Mouse (Mus musculus): ENCODE measurements around the gene Shank2.

Gene Shank2

GRCm38 (mm10) chr7:144001628-144002027, at the start of gene Shank2:
Gene Shank2, plus strand, starts transcription at chr7:144001928.
- DNase-seq (ENCODE audit: extremely low read depth, low read depth) = no peak

GRCm38 (mm10) chr7:143952130-143952529, 49.6 kb upstream of the Shank2 start:
- DNase-seq (ENCODE audit: extremely low read depth, low read depth) = no peak

- no peak for DNase-seq (ENCODE audit: extremely low read depth, low read depth)
Measured at GRCm38 (mm10) chr7:143956575-143957295, 45.0 kb upstream of the Shank2 start.

- DNase-seq (ENCODE audit: extremely low read depth, low read depth) = no peak
Measured at GRCm38 (mm10) chr7:143958030-143958565, 43.6 kb upstream of the Shank2 start.

- DNase-seq (ENCODE audit: extremely low read depth, low read depth) = no peak
Measured at GRCm38 (mm10) chr7:143963813-143964212, 37.9 kb upstream of the Shank2 start.

- DNase-seq (ENCODE audit: extremely low read depth, low read depth) = no peak
Measured at GRCm38 (mm10) chr7:143966621-143967020, 35.1 kb upstream of the Shank2 start.

GRCm38 (mm10) chr7:143977491-143977830, 24.3 kb upstream of the Shank2 start:
- no peak for DNase-seq (ENCODE audit: extremely low read depth, low read depth)

- DNase-seq (ENCODE audit: extremely low read depth, low read depth) = no peak
Measured at GRCm38 (mm10) chr7:143977831-143978682, 23.7 kb upstream of the Shank2 start.

- no peak for DNase-seq (ENCODE audit: extremely low read depth, low read depth)
Measured at GRCm38 (mm10) chr7:143978741-143979371, 22.9 kb upstream of the Shank2 start.

- DNase-seq (ENCODE audit: extremely low read depth, low read depth) = no peak
Measured at GRCm38 (mm10) chr7:143979986-143980385, 21.7 kb upstream of the Shank2 start.

GRCm38 (mm10) chr7:143986281-143986680, 15.4 kb upstream of the Shank2 start:
- no peak for DNase-seq (ENCODE audit: extremely low read depth, low read depth)

GRCm38 (mm10) chr7:143991160-143991559, 10.6 kb upstream of the Shank2 start:
- no peak for DNase-seq (ENCODE audit: extremely low read depth, low read depth)

- DNase-seq (ENCODE audit: extremely low read depth, low read depth) = no peak
Measured at GRCm38 (mm10) chr7:143999073-143999472, 2.7 kb upstream of the Shank2 start.

- no peak for DNase-seq (ENCODE audit: extremely low read depth, low read depth)
Measured at GRCm38 (mm10) chr7:144003471-144003870, 1.7 kb downstream of the Shank2 start.

- no peak for DNase-seq (ENCODE audit: extremely low read depth, low read depth)
Measured at GRCm38 (mm10) chr7:144008079-144008478, 6.4 kb downstream of the Shank2 start.

- DNase-seq (ENCODE audit: extremely low read depth, low read depth) = no peak
Measured at GRCm38 (mm10) chr7:144008985-144009384, 7.3 kb downstream of the Shank2 start.

GRCm38 (mm10) chr7:144014485-144014884, 12.8 kb downstream of the Shank2 start:
- DNase-seq (ENCODE audit: extremely low read depth, low read depth) = no peak

- DNase-seq (ENCODE audit: extremely low read depth, low read depth) = no peak
Measured at GRCm38 (mm10) chr7:144021801-144022200, 20.1 kb downstream of the Shank2 start.

- DNase-seq (ENCODE audit: extremely low read depth, low read depth) = no peak
Measured at GRCm38 (mm10) chr7:144022682-144023081, 21.0 kb downstream of the Shank2 start.

- no peak for DNase-seq (ENCODE audit: extremely low read depth, low read depth)
Measured at GRCm38 (mm10) chr7:144023561-144023960, 21.8 kb downstream of the Shank2 start.

- no peak for DNase-seq (ENCODE audit: extremely low read depth, low read depth)
Measured at GRCm38 (mm10) chr7:144026024-144026752, 24.5 kb downstream of the Shank2 start.

Data from MEL-GATA-1-ER (cell line).